Mouse (Mus musculus) bone marrow, adult 2 months (tissue): ENCODE data around the gene Kalrn. TPM values are rescaled to one million over a fixed set of nuclear protein-coding genes. Genes with fewer than 3 reads are reported as not detected.
A peak's percentile ranks its signal among the peaks of the same experiment; 100 is the strongest.
"Not testable (repeated sequence)": the region's sequence is repeated elsewhere in the genome, so short reads cannot be mapped to it uniquely, and the experiment has no call there.

ENCODE experiments used
- H3K27ac ChIP-seq: fragments of 200-500 bp; 2 replicates; pipeline ENCODE4 v1.5.1; 2012; ENCODE audit warnings: low read depth, mild to moderate bottlenecking, control low read depth, inconsistent platforms, low read length; ENCODE audit not compliant: control insufficient read depth, poor library complexity, insufficient read depth
- H3K4me1 ChIP-seq: fragments of 200-500 bp; 2 replicates; pipeline ENCODE4 v1.6.1; 2011; ENCODE audit warnings: low read length; ENCODE audit not compliant: control insufficient read depth, insufficient read depth
- H3K4me3 ChIP-seq: fragments of 200-500 bp; replicated peaks from 2 replicates; pipeline ENCODE3; 2011; ENCODE audit warnings: mild to moderate bottlenecking, low read depth, low read length, control low read depth; ENCODE audit not compliant: control insufficient read depth
- CTCF ChIP-seq: fragments of 200-500 bp; IDR thresholded peaks from 2 replicates; pipeline ENCODE4 v1.5.1; 2011; ENCODE audit warnings: low read length, control low read depth; ENCODE audit not compliant: control insufficient read depth, insufficient read depth
- POLR2A ChIP-seq: fragments of 200-500 bp; IDR thresholded peaks from 2 replicates; pipeline ENCODE4 v1.6.1; 2011; ENCODE audit warnings: low read depth, mild to moderate bottlenecking, control low read depth, low read length, borderline replicate concordance; ENCODE audit not compliant: control insufficient read depth
- WGBS: fragments of 180-500 bp; shearing (Covaris S2); methylation state at CpG from one replicate; pipeline ENCODE4 v1.1.7; 2018; 5-methylcytosine and 5-hydroxymethylcytosine counted together
- polyA plus RNA-seq: library from polyadenylated mRNA; stranded (reverse); fragments of >200 nt; gene quantifications from 2 replicates; pipeline ENCODE4 v1.2.4, GENCODE M21; 2011; ENCODE audit warnings: low replicate concordance; ENCODE audit not compliant: missing spikeins, insufficient read depth, insufficient read length

The Kalrn gene
- polyA plus RNA-seq, 1 experiment = 72.1 TPM

- no peak overlapping the region for H3K4me3 ChIP-seq
- no peak overlapping the region for H3K27ac ChIP-seq
- no peak for TF ChIP-seq CTCF
- WGBS = 83% methylated on average over 8 of the region's 8 CpGs
- H3K4me1 ChIP-seq = no peaks in the 10 kb centered on the region
These were observed 263.0 kb downstream of the Kalrn start for GRCm38 (mm10) chr16:34310363-34310762.

GRCm38 (mm10) chr16:34308324-34308723, 265.0 kb downstream of the Kalrn start:
- TF ChIP-seq CTCF (no peak), POLR2A (no peak)
- H3K4me1 ChIP-seq = no peaks in the 10 kb centered on the region
- 84% methylated on average over 1 of the region's 1 CpGs for WGBS

GRCm38 (mm10) chr16:34307458-34307857, 265.9 kb downstream of the Kalrn start:
- H3K4me1 ChIP-seq = no peaks in the 10 kb centered on the region
- 74% methylated on average over 9 of the region's 9 CpGs for WGBS
- H3K27ac ChIP-seq = no peak overlapping the region
- TF ChIP-seq CTCF = no peak
- no peak for TF ChIP-seq POLR2A
- no peak overlapping the region for H3K4me3 ChIP-seq

More at GRCm38 (mm10) chr16:34308324-34308723, 265.0 kb downstream of the Kalrn start:
- Histone ChIP-seq H3K4me3 (no peak overlapping the region), H3K27ac (no peak overlapping the region)

GRCm38 (mm10) chr16:34305586-34305985, 267.7 kb downstream of the Kalrn start:
- WGBS = 68% methylated on average over 4 of the region's 4 CpGs

GRCm38 (mm10) chr16:34303818-34304217, 269.5 kb downstream of the Kalrn start:
- H3K27ac ChIP-seq, H3K4me3 ChIP-seq, H3K4me1 ChIP-seq: not testable (repeated sequence)
- 29% methylated on average over 4 of the region's 4 CpGs for WGBS

More at GRCm38 (mm10) chr16:34305586-34305985, 267.7 kb downstream of the Kalrn start:
- no peak overlapping the region for H3K27ac ChIP-seq
- H3K4me3 ChIP-seq = no peak overlapping the region
- H3K4me1 ChIP-seq = no peaks in the 10 kb centered on the region
- TF ChIP-seq POLR2A (no peak), CTCF (no peak)

GRCm38 (mm10) chr16:34302503-34302902, 270.8 kb downstream of the Kalrn start:
- no peak overlapping the region for H3K4me3 ChIP-seq
- WGBS = 80% methylated on average over 1 of the region's 1 CpGs
- no peak overlapping the region for H3K27ac ChIP-seq
- TF ChIP-seq POLR2A (no peak), CTCF (no peak)
- no peaks in the 10 kb centered on the region for H3K4me1 ChIP-seq

- no peaks in the 10 kb centered on the region for H3K4me1 ChIP-seq
- 73% methylated on average over 1 of the region's 1 CpGs for whole genome bisulfite sequencing
- H3K4me3 ChIP-seq = no peak overlapping the region
- no peak overlapping the region for H3K27ac ChIP-seq
- TF ChIP-seq CTCF (peak; percentile 33; the same call in 1 of the 2 replicates), POLR2A (no peak)
These were observed 271.3 kb downstream of the Kalrn start for GRCm38 (mm10) chr16:34302063-34302462.

- no peaks in the 10 kb centered on the region for H3K4me1 ChIP-seq
- H3K27ac ChIP-seq = no peak overlapping the region
- WGBS = 87% methylated on average over 2 of the region's 2 CpGs
- no peak overlapping the region for H3K4me3 ChIP-seq
- TF ChIP-seq POLR2A (no peak), CTCF (no peak)
These were observed 274.1 kb downstream of the Kalrn start for GRCm38 (mm10) chr16:34299226-34299625.

GRCm38 (mm10) chr16:34297911-34298682, 275.2 kb downstream of the Kalrn start:
- Histone ChIP-seq H3K4me3 (no peak overlapping the region), H3K27ac (no peak overlapping the region), H3K4me1 (no peaks in the 10 kb centered on the region)
- TF ChIP-seq POLR2A (no peak), CTCF (no peak)
- 80% methylated on average over 5 of the region's 5 CpGs for WGBS
